ENCODE assay signal across 19 mouse cellular contexts in the genomic region with DNA sequence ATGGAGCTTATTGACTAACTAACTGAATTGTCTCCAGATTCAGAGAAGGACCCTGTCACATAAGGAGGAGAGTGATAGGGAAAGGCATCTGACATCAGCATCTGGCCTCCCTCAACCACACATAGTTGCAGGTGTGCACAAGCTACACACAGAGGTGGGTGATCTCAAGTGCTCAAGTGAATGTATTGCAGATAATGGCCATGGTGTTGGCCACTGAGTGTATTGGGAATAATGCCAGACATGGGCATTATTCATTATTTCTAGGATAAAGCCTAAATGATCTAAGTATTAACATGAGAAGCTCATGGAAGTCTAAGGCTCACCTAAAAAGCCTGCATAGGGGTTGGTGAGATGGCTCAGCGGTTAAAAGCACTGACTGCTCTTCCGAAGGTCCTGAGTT. TPM values are rescaled to one million over a fixed set of nuclear protein-coding genes. Genes with fewer than 3 reads are reported as not detected.
DNase-seq lines count a peak whose midpoint lies in the region; ATAC-seq and TF ChIP-seq lines count a peak whose summit lies in the region.
"Not testable (repeated sequence)": the region's sequence is repeated elsewhere in the genome, so short reads cannot be mapped to it uniquely, and the experiment has no call there.
"Had no signal": no experiment of that assay in that cellular context is flagged by ENCODE, and none has a peak within 500 bp of the region (broad histone marks: within the 10 kb centered on the region; RNA-seq: fewer than 3 reads in every experiment).

No protein-coding gene starts in this region.

- not testable (repeated sequence) for TF ChIP-seq CTCF in kidney, adult 2 months (conservative IDR thresholded peaks at IDR 0.05; ENCODE audit: insufficient read depth, insufficient read length, low read depth, low read length)

- not testable (repeated sequence) for H3K4me3 ChIP-seq in kidney, adult 2 months (ENCODE audit: insufficient read depth, low read depth, low read length); liver, embryonic 15.5 days (replicated peaks); midbrain, embryonic 10.5 days

- not testable (repeated sequence) for H3K27ac ChIP-seq in kidney, adult 2 months (ENCODE audit: insufficient read depth, low read depth, low read length); liver, embryonic 15.5 days (replicated peaks); midbrain, embryonic 10.5 days (replicated peaks)

- H3K36me3 ChIP-seq in kidney, adult 2 months (ENCODE audit: control insufficient read depth, insufficient read depth, low read length); liver, embryonic 15.5 days (replicated peaks); midbrain, embryonic 10.5 days: not testable (repeated sequence)

- ATAC-seq in hematopoietic stem cell, adult 5-6 weeks (replicated peaks in 1 of 2; ENCODE audit: insufficient read depth in 1 of 2, low FRiP score in 2 of 2, low TSS enrichment in 1 of 2, low read depth in 1 of 2, poor library complexity in 2 of 2, severe bottlenecking in 2 of 2): peak; percentile 32 to 49; a peak in 2 of 4 replicates
- peak; percentile 34; the same call in 1 of the 2 replicates for ATAC-seq in liver, embryonic 15.5 days (ENCODE audit: insufficient read depth)

- not testable (repeated sequence) for H3K4me1 ChIP-seq in kidney, adult 2 months (ENCODE audit: control insufficient read depth, insufficient read depth, low read length); liver, embryonic 15.5 days (replicated peaks); midbrain, embryonic 10.5 days

- TF ChIP-seq POLR2A in kidney, adult 2 months (IDR thresholded peaks at IDR 0.05; ENCODE audit: low read depth, low read length): not testable (repeated sequence)

- peaks cover 29% of the 10 kb centered on the region for H3K9me3 ChIP-seq in liver, embryonic 15.5 days (replicated peaks)
- H3K9me3 ChIP-seq in midbrain, embryonic 10.5 days (replicated peaks): peaks cover 71% of the 10 kb centered on the region

- H3K27me3 ChIP-seq in kidney, adult 2 months (replicated peaks; ENCODE audit: control insufficient read depth, insufficient read depth, low read length); liver, embryonic 15.5 days; midbrain, embryonic 10.5 days (ENCODE audit: low read depth, poor library complexity, severe bottlenecking): not testable (repeated sequence)

- 85% methylated on average over 2 of the region's 2 CpGs for WGBS in kidney, adult 2 months
- WGBS in liver, embryonic 15.5 days (ENCODE audit: insufficient replicate concordance): 65% methylated on average over 2 of the region's 2 CpGs
- 89% methylated on average over 2 of the region's 2 CpGs for WGBS in midbrain, embryonic 10.5 days

- peak; percentile 18 for DNase-seq in NIH3T3 (ENCODE audit: low read depth)
- DNase-seq in gastrocnemius, postnatal 4 days (ENCODE audit: low spot score in 2 of 2): peak; percentile 8 to 18
- peak; percentile 21 for DNase-seq in kidney, adult 2 months
- peak; percentile 9 for DNase-seq in midbrain, embryonic 10.5 days (ENCODE audit: low spot score)
- peak; percentile 1 for DNase-seq in ovary, adult 18-20 months (ENCODE audit: low spot score)

- not testable (repeated sequence) for H3K4me2 ChIP-seq in liver, embryonic 15.5 days

- not testable (repeated sequence) for H3K9ac ChIP-seq in liver, embryonic 15.5 days

RNA-seq across cellular contexts. Expression of gene Zfp978, which starts 10.6 kb away (rescaled TPM):
- not detected for total RNA-seq in gastrocnemius, postnatal 4 days (2021)
- total RNA-seq in hematopoietic stem cell, adult 5-6 weeks (2017): not detected in 2 replicates
- not detected in 2 replicates for polyA plus RNA-seq in kidney, adult 2 months (2012; rRNA removed)
- polyA plus RNA-seq in liver, embryonic 15.5 days (2015; fragmentation: Nextera tagmentation; extraction: Ambion mirVana): 0.16 TPM in 1 of 2 replicates, not detected in the other
- polyA plus RNA-seq in midbrain, embryonic 10.5 days (2016; fragmentation: Nextera tagmentation; extraction: Ambion mirVana): not detected in 2 replicates
- total RNA-seq: gastrocnemius, adult 2 months; layer of hippocampus, adult 8-10 months; left cerebral cortex, postnatal 25 days had no signal
- polyA plus RNA-seq: embryonic facial prominence, embryonic 14.5 days; hindbrain, embryonic 14.5 days; intestine, embryonic 16.5 days; lung, adult 2 months; midbrain, embryonic 16.5 days; stomach, embryonic 16.5 days had no signal

RNA-seq across cellular contexts. Expression of gene Zfp988, which starts 45.1 kb away (rescaled TPM):
- not detected for total RNA-seq in gastrocnemius, postnatal 4 days (2021)
- 0.31 and 0.45 TPM in 2 replicates for total RNA-seq in hematopoietic stem cell, adult 5-6 weeks (2017)
- polyA plus RNA-seq in kidney, adult 2 months (2012; rRNA removed): not detected in 2 replicates
- not detected in 2 replicates for polyA plus RNA-seq in liver, embryonic 15.5 days (2015; fragmentation: Nextera tagmentation; extraction: Ambion mirVana)
- polyA plus RNA-seq in midbrain, embryonic 10.5 days (2016; fragmentation: Nextera tagmentation; extraction: Ambion mirVana): 0.06 and 0.09 TPM in 2 replicates
- total RNA-seq: CH12.LX; gastrocnemius, adult 2 months; heart, adult 18-20 months; heart, postnatal 10 days had no signal
- polyA plus RNA-seq: embryonic facial prominence, embryonic 14.5 days; lung, adult 2 months had no signal
